Mouse (Mus musculus) kidney, embryonic 15.5 days (tissue): ENCODE results near the gene Mlc1. TPM values are rescaled to one million over a fixed set of nuclear protein-coding genes. Genes with fewer than 3 reads are reported as not detected.

Source experiments
- ATAC-seq: fragments of 200-750 bp; cut with Nextera tagmentation; replicated peaks from 2 replicates; pipeline ENCODE4 v1.8.0; 2017; ENCODE audit warnings: moderate TSS enrichment; ENCODE audit not compliant: low FRiP score
- H3K27ac ChIP-seq: fragments of 300-500 bp; sonication (generic); 2 replicates; pipeline ENCODE4 v1.5.1; 2015; ENCODE audit warnings: mild to moderate bottlenecking, inconsistent platforms
- H3K27me3 ChIP-seq: fragments of 300-500 bp; sonication (generic); 2 replicates; pipeline ENCODE4 v1.6.1; 2015; ENCODE audit warnings: inconsistent platforms
- H3K36me3 ChIP-seq: fragments of 300-500 bp; sonication (generic); 2 replicates; pipeline ENCODE4 v1.6.1; 2015; ENCODE audit warnings: inconsistent platforms
- H3K4me1 ChIP-seq: fragments of 300-500 bp; sonication (generic); 2 replicates; pipeline ENCODE4 v1.6.1; 2015; ENCODE audit warnings: inconsistent platforms
- H3K4me2 ChIP-seq: fragments of 300-500 bp; sonication (generic); 2 replicates; pipeline ENCODE4 v1.6.1; 2015; ENCODE audit warnings: moderate library complexity, mild to moderate bottlenecking, inconsistent platforms
- H3K4me3 ChIP-seq: fragments of 300-500 bp; sonication (generic); replicated peaks from 2 replicates; pipeline ENCODE4 v1.5.1; 2015; ENCODE audit warnings: mild to moderate bottlenecking, inconsistent platforms
- H3K9ac ChIP-seq: fragments of 300-500 bp; sonication (generic); 2 replicates; pipeline ENCODE4 v1.6.1; 2015; ENCODE audit warnings: mild to moderate bottlenecking, inconsistent platforms
- H3K9me3 ChIP-seq: fragments of 300-500 bp; sonication (generic); replicated peaks from 2 replicates; pipeline ENCODE4 v1.6.1; 2016; ENCODE audit warnings: inconsistent platforms
- WGBS: fragments of 180-500 bp; shearing (Covaris S2); methylation state at CpG from one replicate; pipeline ENCODE4 v1.1.7; 2015; ENCODE audit warnings: mixed read lengths; 5-methylcytosine and 5-hydroxymethylcytosine counted together
- polyA plus RNA-seq: library from polyadenylated mRNA; unstranded; fragments of >200 nt; fragmentation: Nextera tagmentation; extraction: Ambion mirVana; gene quantifications from 2 replicates; pipeline ENCODE4 v1.2.1, GENCODE M21; 2015

Gene Mlc1
- polyA plus RNA-seq, result not detected in 2 replicates

- Histone ChIP-seq H3K27me3 (no peaks in the 10 kb centered on the region), H3K4me1 (no peaks in the 10 kb centered on the region), H3K36me3 (no peaks in the 10 kb centered on the region), H3K4me2 (no peak within 1 kb of the TSS), H3K4me3 (no peak within 1 kb of the TSS), H3K27ac (no peak within 1 kb of the TSS), H3K9ac (no peak within 1 kb of the TSS), H3K9me3 (no peaks in the 10 kb centered on the region)
- 80% methylated on average over 10 of the region's 10 CpGs for WGBS
- no peak for ATAC-seq
Observed at GRCm38 (mm10) chr15:88978281-88979137, at the start of gene Mlc1. Gene Mlc1, minus strand, starts transcription at chr15:88979007.

DNA sequence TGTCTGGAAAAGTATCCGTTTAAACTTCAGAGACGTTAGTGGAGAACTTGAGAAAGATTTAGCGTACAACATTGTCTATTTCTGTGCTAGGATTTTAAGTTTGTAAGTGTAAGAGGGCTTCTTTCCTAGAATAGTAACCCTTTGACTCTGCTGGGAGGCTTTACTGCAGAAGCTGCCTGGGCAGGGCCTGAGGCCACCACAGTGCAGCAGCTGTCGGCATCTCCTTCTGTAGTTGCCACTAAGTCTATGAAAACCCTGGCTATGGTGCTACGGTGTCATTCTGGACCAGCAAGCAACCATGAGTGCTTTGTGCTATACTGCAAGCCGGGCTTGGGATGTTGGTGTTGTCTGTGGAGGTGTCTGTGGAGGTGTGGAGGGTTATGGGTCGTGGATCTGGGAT is 41.7 kb upstream of the Mlc1 start:
- Histone ChIP-seq H3K4me3 (no peak overlapping the region), H3K4me2 (no peak overlapping the region), H3K27me3 (no peaks in the 10 kb centered on the region), H3K36me3 (no peaks in the 10 kb centered on the region), H3K4me1 (no peaks in the 10 kb centered on the region), H3K9me3 (no peaks in the 10 kb centered on the region), H3K27ac (no peak overlapping the region), H3K9ac (no peak overlapping the region)
- ATAC-seq, result no peak
- WGBS, result 79% methylated on average over 7 of the region's 7 CpGs

DNA sequence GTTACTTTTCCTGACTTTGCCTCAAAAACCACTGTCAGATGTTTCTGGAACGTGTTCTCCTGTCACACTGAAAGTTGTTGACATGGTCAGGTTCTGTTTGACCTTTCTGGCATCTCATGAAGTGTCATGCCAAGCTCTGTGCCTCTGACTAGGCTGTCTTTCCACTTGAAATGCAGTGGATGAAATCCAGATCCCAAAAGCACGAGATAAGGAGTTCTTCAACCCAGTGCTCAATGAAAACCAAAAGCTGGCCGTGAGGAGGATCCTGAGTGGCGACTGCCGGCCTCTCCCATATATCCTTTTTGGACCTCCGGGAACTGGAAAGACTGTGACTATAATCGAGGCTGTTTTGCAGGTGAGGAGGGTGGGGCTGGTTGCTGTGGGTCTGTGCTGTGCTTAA is 41.3 kb upstream of the Mlc1 start:
- H3K36me3 ChIP-seq, result no peaks in the 10 kb centered on the region
- H3K4me2 ChIP-seq, result no peak overlapping the region
- no peaks in the 10 kb centered on the region for H3K4me1 ChIP-seq
- no peak for ATAC-seq
- no peak overlapping the region for H3K9ac ChIP-seq
- H3K27me3 ChIP-seq, result no peaks in the 10 kb centered on the region
- WGBS, result 80% methylated on average over 7 of the region's 7 CpGs
- no peak overlapping the region for H3K4me3 ChIP-seq
- no peaks in the 10 kb centered on the region for H3K9me3 ChIP-seq
- H3K27ac ChIP-seq, result no peak overlapping the region

- no peak overlapping the region for H3K9ac ChIP-seq
- no peaks in the 10 kb centered on the region for H3K27me3 ChIP-seq
- H3K4me2 ChIP-seq, result no peak overlapping the region
- no peaks in the 10 kb centered on the region for H3K36me3 ChIP-seq
- H3K4me1 ChIP-seq, result no peaks in the 10 kb centered on the region
- no peak overlapping the region for H3K4me3 ChIP-seq
- ATAC-seq, result no peak
- 82% methylated on average over 3 of the region's 3 CpGs for whole genome bisulfite sequencing
- no peaks in the 10 kb centered on the region for H3K9me3 ChIP-seq
- H3K27ac ChIP-seq, result no peak overlapping the region
Observed at GRCm38 (mm10) chr15:89016722-89017121, 37.9 kb upstream of the Mlc1 start.

GRCm38 (mm10) chr15:89007781-89008180 is 29.0 kb upstream of the Mlc1 start:
- H3K4me1 ChIP-seq, result no peaks in the 10 kb centered on the region; the same call in 1 of the 2 replicates
- no peaks in the 10 kb centered on the region for H3K27me3 ChIP-seq
- H3K36me3 ChIP-seq, result no peaks in the 10 kb centered on the region
- no peak overlapping the region for H3K4me3 ChIP-seq
- no peaks in the 10 kb centered on the region for H3K9me3 ChIP-seq
- WGBS, result 76% methylated on average over 5 of the region's 5 CpGs
- H3K4me2 ChIP-seq, result no peak overlapping the region
- ATAC-seq, result no peak
- no peak overlapping the region for H3K27ac ChIP-seq
- H3K9ac ChIP-seq, result no peak overlapping the region

GRCm38 (mm10) chr15:89007002-89007401 is 28.2 kb upstream of the Mlc1 start:
- no peaks in the 10 kb centered on the region; the same call in 1 of the 2 replicates for H3K4me1 ChIP-seq
- H3K4me3 ChIP-seq, result no peak overlapping the region
- H3K4me2 ChIP-seq, result no peak overlapping the region
- H3K9ac ChIP-seq, result no peak overlapping the region
- H3K27me3 ChIP-seq, result no peaks in the 10 kb centered on the region
- WGBS, result 89% methylated on average over 7 of the region's 7 CpGs
- ATAC-seq, result no peak
- H3K9me3 ChIP-seq, result no peaks in the 10 kb centered on the region
- H3K27ac ChIP-seq, result no peak overlapping the region
- H3K36me3 ChIP-seq, result no peaks in the 10 kb centered on the region

- no peak overlapping the region for H3K27ac ChIP-seq
- no peak overlapping the region for H3K4me2 ChIP-seq
- H3K27me3 ChIP-seq, result no peaks in the 10 kb centered on the region
- no peaks in the 10 kb centered on the region for H3K4me1 ChIP-seq
- no peaks in the 10 kb centered on the region for H3K9me3 ChIP-seq
- H3K9ac ChIP-seq, result no peak overlapping the region
- H3K4me3 ChIP-seq, result no peak overlapping the region
- WGBS, result 76% methylated on average over 3 of the region's 3 CpGs
- no peaks in the 10 kb centered on the region for H3K36me3 ChIP-seq
- ATAC-seq, result no peak
Observed at GRCm38 (mm10) chr15:89001245-89001644, 22.4 kb upstream of the Mlc1 start.

- Histone ChIP-seq H3K4me2 (no peak overlapping the region), H3K27ac (no peak overlapping the region), H3K9me3 (no peaks in the 10 kb centered on the region), H3K4me3 (no peak overlapping the region), H3K36me3 (no peaks in the 10 kb centered on the region), H3K27me3 (no peaks in the 10 kb centered on the region), H3K9ac (no peak overlapping the region), H3K4me1 (no peaks in the 10 kb centered on the region)
- 66% methylated on average over 2 of the region's 2 CpGs for WGBS
- no peak for ATAC-seq
Observed at GRCm38 (mm10) chr15:89000367-89000766, 21.6 kb upstream of the Mlc1 start.

GRCm38 (mm10) chr15:88999124-88999523 is 20.3 kb upstream of the Mlc1 start:
- H3K27me3 ChIP-seq, result no peaks in the 10 kb centered on the region
- H3K4me1 ChIP-seq, result no peaks in the 10 kb centered on the region
- no peaks in the 10 kb centered on the region for H3K9me3 ChIP-seq
- no peaks in the 10 kb centered on the region for H3K36me3 ChIP-seq
- 82% methylated on average over 2 of the region's 2 CpGs for WGBS
- H3K4me2 ChIP-seq, result no peak overlapping the region
- H3K27ac ChIP-seq, result no peak overlapping the region
- H3K4me3 ChIP-seq, result no peak overlapping the region
- no peak for ATAC-seq
- no peak overlapping the region for H3K9ac ChIP-seq

- no peaks in the 10 kb centered on the region for H3K36me3 ChIP-seq
- no peaks in the 10 kb centered on the region for H3K9me3 ChIP-seq
- 80% methylated on average over 8 of the region's 8 CpGs for WGBS
- no peaks in the 10 kb centered on the region for H3K4me1 ChIP-seq
- ATAC-seq, result no peak
- H3K4me2 ChIP-seq, result no peak overlapping the region
- no peak overlapping the region for H3K27ac ChIP-seq
- no peak overlapping the region for H3K9ac ChIP-seq
- no peaks in the 10 kb centered on the region for H3K27me3 ChIP-seq
- H3K4me3 ChIP-seq, result no peak overlapping the region
Observed at GRCm38 (mm10) chr15:88998636-88999035, 19.8 kb upstream of the Mlc1 start.

GRCm38 (mm10) chr15:88989236-88989635 is 10.4 kb upstream of the Mlc1 start:
- no peak for ATAC-seq
- WGBS, result 49% methylated on average over 2 of the region's 2 CpGs
- no peaks in the 10 kb centered on the region for H3K9me3 ChIP-seq
- no peaks in the 10 kb centered on the region for H3K36me3 ChIP-seq
- no peak overlapping the region for H3K4me2 ChIP-seq
- H3K27ac ChIP-seq, result no peak overlapping the region
- H3K4me3 ChIP-seq, result no peak overlapping the region
- no peaks in the 10 kb centered on the region for H3K4me1 ChIP-seq
- H3K27me3 ChIP-seq, result no peaks in the 10 kb centered on the region
- H3K9ac ChIP-seq, result no peak overlapping the region

DNA sequence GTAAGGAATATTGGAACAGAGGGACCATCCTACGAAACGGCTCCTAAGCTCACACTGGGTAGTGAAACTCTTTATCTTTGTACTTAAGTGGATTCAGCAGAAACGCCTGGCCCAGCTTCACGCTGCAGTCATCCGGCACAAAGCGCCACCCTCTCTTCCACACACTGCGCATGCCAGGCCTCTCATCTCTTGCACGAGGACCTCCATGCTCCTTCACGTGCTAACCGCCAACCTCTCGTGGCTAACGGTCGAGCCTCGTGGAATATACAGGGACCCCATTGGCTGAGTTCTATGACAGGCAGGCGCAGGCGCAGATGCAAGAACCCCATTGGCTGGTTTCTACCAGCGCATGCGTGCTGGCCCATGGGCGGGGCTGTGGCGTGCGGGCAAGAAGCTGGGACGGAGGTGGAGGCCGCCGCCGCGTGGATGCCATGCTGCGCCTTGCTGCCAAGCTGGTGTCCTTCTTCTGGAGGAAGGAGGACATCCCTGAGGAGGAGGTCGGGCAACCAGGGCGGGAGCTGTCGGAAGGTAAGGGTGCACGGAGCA is 3.8 kb upstream of the Mlc1 start, which contains the start of gene Mov10l1:
Gene Mov10l1, plus strand, starts transcription at position 376 of the 546 bp plus-strand sequence.
- Histone ChIP-seq H3K9me3 (no peaks in the 10 kb centered on the region), H3K4me2 (no peak within 1 kb of the TSS), H3K36me3 (no peaks in the 10 kb centered on the region), H3K27ac (no peak within 1 kb of the TSS), H3K9ac (no peak within 1 kb of the TSS), H3K27me3 (no peaks in the 10 kb centered on the region), H3K4me1 (no peaks in the 10 kb centered on the region), H3K4me3 (no peak within 1 kb of the TSS)
- 94% methylated on average over 31 of the region's 31 CpGs for WGBS
- ATAC-seq, result no peak
